Comparison of ENCODE assay signal across 9 mouse cellular contexts in the genomic region with DNA sequence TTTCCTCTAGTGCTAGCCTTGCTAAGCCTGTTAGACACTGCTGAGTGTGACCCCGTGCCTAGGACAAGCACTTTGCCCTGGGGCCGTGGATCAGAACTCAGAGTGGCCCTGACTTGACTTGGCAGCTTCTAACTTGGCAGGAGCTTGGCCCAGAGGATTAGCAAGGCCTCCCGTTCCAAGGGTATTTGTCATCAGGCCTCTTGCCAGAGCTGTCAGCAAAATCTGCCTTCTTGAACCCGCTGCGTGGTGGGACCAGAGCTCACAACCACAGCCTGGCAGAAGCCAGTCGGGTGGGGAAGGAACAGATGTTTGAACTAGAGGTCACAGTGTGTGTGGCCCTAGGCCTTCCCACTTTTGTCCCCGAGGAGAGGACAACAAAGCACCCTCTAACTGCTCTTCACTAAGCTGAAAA. TPM values are rescaled to one million over a fixed set of nuclear protein-coding genes. Genes with fewer than 3 reads are reported as not detected.
A peak's percentile ranks its signal among the peaks of the same experiment; 100 is the strongest.
DNase-seq lines count a peak whose midpoint lies in the region; ATAC-seq and TF ChIP-seq lines count a peak whose summit lies in the region.
"Had no signal": no experiment of that assay in that cellular context is flagged by ENCODE, and none has a peak within 500 bp of the region (broad histone marks: within the 10 kb centered on the region; RNA-seq: fewer than 3 reads in every experiment).

No protein-coding gene starts in this region.

- no peaks in the 10 kb centered on the region for H3K27me3 ChIP-seq in lung, embryonic 14.5 days (ENCODE audit: insufficient read depth, low read length)
- H3K27me3 ChIP-seq in thymus, adult 2 months (ENCODE audit: control insufficient read depth, insufficient read depth, low read length), result no peaks in the 10 kb centered on the region

- H3K9me3 ChIP-seq in lung, embryonic 14.5 days (ENCODE audit: low read depth, low read length), result no peaks in the 10 kb centered on the region

- no peak overlapping the region for H3K9ac ChIP-seq in lung, embryonic 14.5 days

- TF ChIP-seq CTCF in lung, embryonic 14.5 days (IDR thresholded peaks at IDR 0.05; ENCODE audit: low read depth), result no peak
- no peak for TF ChIP-seq CTCF in thymus, adult 2 months (IDR thresholded peaks at IDR 0.05; ENCODE audit: borderline replicate concordance, control insufficient read depth, extremely low read depth, insufficient read depth, low read length, poor library complexity)

- intact Hi-C loops in heart, postnatal 14 days (cut with DNase I), result no loop called here

- ATAC-seq in common myeloid progenitor, adult 5-6 weeks (replicated peaks; ENCODE audit: low read depth, poor library complexity, severe bottlenecking), result peak; percentile 23; the same call in 1 of the 2 replicates
- ATAC-seq in lung, embryonic 14.5 days (ENCODE audit: insufficient read depth), result peak; percentile 21; the same call in 1 of the 2 replicates

- H3K27ac ChIP-seq in lung, embryonic 14.5 days (ENCODE audit: low read depth), result peak overlapping the region; percentile 43; the same call in 1 of the 2 replicates
- H3K27ac ChIP-seq in thymus, adult 2 months (ENCODE audit: control insufficient read depth, insufficient read depth, low read length), result no peak overlapping the region
- H3K27ac ChIP-seq: macrophage had no signal

- TF ChIP-seq POLR2A in thymus, adult 2 months (IDR thresholded peaks at IDR 0.05; ENCODE audit: control insufficient read depth, extremely low read depth, insufficient read depth, low read length, poor library complexity), result no peak

- DNase-seq in urinary bladder, adult 18-20 months (ENCODE audit: low spot score in 2 of 2), result peak; percentile 33 to 75
- DNase-seq in urinary bladder, postnatal 10 days (ENCODE audit: low spot score), result no peak
- peak; percentile 78 to 88 for DNase-seq in heart, postnatal 14 days
- peak; percentile 62 for DNase-seq in lung, embryonic 14.5 days
- DNase-seq in urinary bladder, postnatal 4 days (ENCODE audit: low spot score in 2 of 2), result peak; percentile 57 to 74
- no peak for DNase-seq in frontal cortex, postnatal 36 days (ENCODE audit: low spot score in 2 of 2)
- DNase-seq in thymus, adult 2 months, result no peak

- H3K4me1 ChIP-seq in lung, embryonic 14.5 days (ENCODE audit: insufficient read depth), result peaks cover 33% of the 10 kb centered on the region
- no peaks in the 10 kb centered on the region for H3K4me1 ChIP-seq in thymus, adult 2 months (replicated peaks; ENCODE audit: control insufficient read depth, insufficient read depth, low read length)

- H3K4me3 ChIP-seq in lung, embryonic 14.5 days (ENCODE audit: low read depth, low read length), result no peak overlapping the region
- H3K4me3 ChIP-seq in thymus, adult 2 months (ENCODE audit: control insufficient read depth, insufficient read depth, low read length), result no peak overlapping the region

- no peaks in the 10 kb centered on the region for H3K36me3 ChIP-seq in lung, embryonic 14.5 days (ENCODE audit: insufficient read depth)
- H3K36me3 ChIP-seq in thymus, adult 2 months (ENCODE audit: control insufficient read depth, insufficient read depth, low read length), result no peaks in the 10 kb centered on the region

- no peak overlapping the region for H3K4me2 ChIP-seq in lung, embryonic 14.5 days

- WGBS in lung, embryonic 14.5 days, result 23% methylated on average over 7 of the region's 7 CpGs
- WGBS in thymus, adult 2 months, result 36% methylated on average over 7 of the region's 7 CpGs

RNA-seq across cellular contexts. Expression of a gene that starts 35.4 kb away (rescaled TPM):
- total RNA-seq in common myeloid progenitor, adult 5-6 weeks (2017), result 9.2 and 15.9 TPM in 2 replicates
- total RNA-seq in heart, postnatal 14 days (2021), result 10 to 100 TPM; 21.8 to 22.4 TPM
- 3.6 and 4.4 TPM in 2 replicates for polyA plus RNA-seq in lung, embryonic 14.5 days (2014; fragmentation: Nextera tagmentation; extraction: Ambion mirVana)
- 0.91 and 1.1 TPM in 2 replicates for polyA plus RNA-seq in thymus, adult 2 months (2012; rRNA removed)

Comparison
In these comparisons a context has a peak if more than half of its experiments do, and no peak if none do; other contexts are left out.
1. DNase-seq: peak in urinary bladder, adult 18-20 months (2 of 2), heart, postnatal 14 days (2 of 2), lung, embryonic 14.5 days (single experiment) and urinary bladder, postnatal 4 days (2 of 2); none in urinary bladder, postnatal 10 days (single experiment), frontal cortex, postnatal 36 days (0 of 2) and thymus, adult 2 months (single experiment).